Mouse (Mus musculus): ENCODE measurements around the gene Gphb5. TPM values are rescaled to one million over a fixed set of nuclear protein-coding genes. Genes with fewer than 3 reads are reported as not detected.

The Gphb5 gene
- polyA plus RNA-seq, 1 experiment from 2014 or later, result not detected

DNA sequence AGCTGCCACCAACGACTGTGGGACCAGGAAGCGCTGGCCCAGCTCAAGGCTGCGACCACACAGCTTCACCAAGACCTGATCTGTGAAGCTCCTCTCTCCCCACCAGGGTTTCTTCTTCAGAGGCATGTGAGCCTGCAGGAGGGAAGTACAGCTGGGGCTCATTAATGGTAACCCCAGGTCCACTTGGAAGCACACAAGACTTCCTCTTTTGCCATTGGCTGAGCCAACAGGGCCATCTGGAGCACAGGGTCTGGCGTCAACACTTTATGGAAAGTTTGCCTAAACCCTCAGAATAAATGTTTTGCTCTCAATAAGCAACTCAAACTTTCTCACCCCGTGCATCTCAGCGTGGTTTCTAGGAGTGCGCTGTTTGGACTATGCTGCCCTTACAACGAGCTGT is 29.4 kb downstream of the Gphb5 start:
- WGBS, result 74% methylated on average over 8 of the region's 8 CpGs
- Histone ChIP-seq H3K4me3 (replicated peaks; ENCODE audit: low read length) (no peak overlapping the region), H3K9me3 (replicated peaks; ENCODE audit: control insufficient read depth, low read length) (no peaks in the 10 kb centered on the region), H3K4me2 (ENCODE audit: low read depth, low read length) (no peak overlapping the region), H3K27me3 (ENCODE audit: control insufficient read depth, insufficient read depth, low read length) (no peaks in the 10 kb centered on the region), H3K4me1 (ENCODE audit: control insufficient read depth, insufficient read depth, low read length) (no peaks in the 10 kb centered on the region), H3K27ac (ENCODE audit: low read length) (no peak overlapping the region; the same call in 1 of the 2 replicates), H3K36me3 (ENCODE audit: control insufficient read depth, insufficient read depth, low read length) (no peaks in the 10 kb centered on the region), H3K9ac (ENCODE audit: low read length) (no peak overlapping the region)
- no peak for ATAC-seq (ENCODE audit: insufficient read depth, low FRiP score)

DNA sequence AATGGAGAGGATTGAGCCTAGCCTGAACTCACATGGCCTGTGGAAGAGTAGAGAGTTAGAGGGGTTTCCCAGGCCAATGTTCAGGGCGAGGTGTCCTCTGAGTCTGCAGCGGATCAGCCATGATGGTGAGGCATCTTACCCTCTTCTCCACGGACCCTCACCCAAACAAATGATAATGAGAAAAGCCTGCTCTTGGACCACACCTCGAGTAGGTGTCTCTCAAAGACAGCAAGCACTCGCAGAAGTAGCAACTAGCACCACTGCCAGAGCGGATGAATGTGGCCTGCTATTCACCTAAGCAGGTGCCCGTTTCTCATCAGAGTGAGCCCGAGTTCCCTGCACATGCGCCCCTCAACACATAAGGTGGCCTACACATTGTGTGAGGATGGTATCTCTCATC is 29.9 kb downstream of the Gphb5 start:
- Histone ChIP-seq H3K9me3 (replicated peaks; ENCODE audit: control insufficient read depth, low read length) (no peaks in the 10 kb centered on the region), H3K4me3 (replicated peaks; ENCODE audit: low read length) (no peak overlapping the region)
- WGBS, result 91% methylated on average over 9 of the region's 9 CpGs

DNA sequence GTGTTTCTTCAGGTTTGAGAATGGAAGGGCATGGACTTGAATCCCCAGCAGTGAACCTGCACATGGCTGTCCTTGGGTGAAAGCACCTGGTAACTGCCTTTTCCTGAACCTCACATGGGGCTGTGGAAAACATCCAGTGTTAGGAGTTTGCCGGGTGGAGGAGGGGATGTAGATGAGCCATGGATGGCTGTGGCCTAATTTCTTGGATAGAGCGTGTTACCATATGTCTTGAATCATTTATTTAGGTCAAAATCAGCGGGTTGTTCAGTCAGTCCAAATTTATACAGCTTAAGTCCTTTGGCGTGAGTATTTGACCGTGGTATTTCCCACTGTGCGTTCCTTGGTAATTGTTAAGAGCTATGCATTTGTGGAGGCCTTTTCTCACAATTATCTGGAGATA is 40.5 kb downstream of the Gphb5 start:
- H3K9ac ChIP-seq (ENCODE audit: low read length), result no peak overlapping the region
- H3K4me1 ChIP-seq (ENCODE audit: control insufficient read depth, insufficient read depth, low read length), result 0 out of 2 replicates have a peak, but pooled peaks cover 3% of the 10 kb centered on the region
- H3K9me3 ChIP-seq (replicated peaks; ENCODE audit: control insufficient read depth, low read length), result peaks cover 5% of the 10 kb centered on the region; the same call in 1 of the 2 replicates
- H3K4me3 ChIP-seq (replicated peaks; ENCODE audit: low read length), result no peak overlapping the region
- no peak overlapping the region for H3K4me2 ChIP-seq (ENCODE audit: low read depth, low read length)
- ATAC-seq (ENCODE audit: insufficient read depth, low FRiP score), result peak; percentile 25; the same call in 1 of the 2 replicates
- no peaks in the 10 kb centered on the region for H3K36me3 ChIP-seq (ENCODE audit: control insufficient read depth, insufficient read depth, low read length)
- no peaks in the 10 kb centered on the region for H3K27me3 ChIP-seq (ENCODE audit: control insufficient read depth, insufficient read depth, low read length)
- H3K27ac ChIP-seq (ENCODE audit: low read length), result no peak overlapping the region
- 60% methylated on average over 6 of the region's 6 CpGs for WGBS

More for the DNA sequence above, 29.9 kb downstream of the Gphb5 start:
- Histone ChIP-seq H3K36me3 (ENCODE audit: control insufficient read depth, insufficient read depth, low read length) (no peaks in the 10 kb centered on the region), H3K9ac (ENCODE audit: low read length) (no peak overlapping the region), H3K27ac (ENCODE audit: low read length) (no peak overlapping the region; the same call in 1 of the 2 replicates), H3K4me2 (ENCODE audit: low read depth, low read length) (no peak overlapping the region), H3K4me1 (ENCODE audit: control insufficient read depth, insufficient read depth, low read length) (no peaks in the 10 kb centered on the region), H3K27me3 (ENCODE audit: control insufficient read depth, insufficient read depth, low read length) (no peaks in the 10 kb centered on the region)
- ATAC-seq (ENCODE audit: insufficient read depth, low FRiP score), result no peak

DNA sequence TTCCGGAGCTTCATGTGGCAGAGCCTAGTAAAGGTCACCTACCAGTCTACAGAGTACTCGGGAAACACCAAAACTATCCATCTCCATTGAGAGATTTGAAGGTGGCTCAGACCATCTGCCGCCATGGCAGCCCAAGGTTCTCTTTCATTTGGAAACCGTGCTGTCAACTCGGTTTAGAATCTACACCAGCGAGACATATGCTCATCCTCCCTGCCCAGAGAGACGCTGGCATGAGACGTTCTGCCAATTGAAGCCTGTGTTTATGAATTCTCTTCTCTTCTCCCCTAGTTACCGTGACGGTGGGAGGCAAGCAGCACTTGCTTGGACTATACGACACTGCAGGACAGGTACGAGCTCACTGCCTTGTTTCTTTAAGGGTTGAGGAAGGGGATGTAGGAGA is 41.5 kb downstream of the Gphb5 start:
- Histone ChIP-seq H3K36me3 (ENCODE audit: control insufficient read depth, insufficient read depth, low read length) (no peaks in the 10 kb centered on the region), H3K4me3 (replicated peaks; ENCODE audit: low read length) (no peak overlapping the region), H3K4me2 (ENCODE audit: low read depth, low read length) (no peak overlapping the region), H3K4me1 (ENCODE audit: control insufficient read depth, insufficient read depth, low read length) (0 out of 2 replicates have a peak, but pooled peaks cover 3% of the 10 kb centered on the region), H3K9me3 (replicated peaks; ENCODE audit: control insufficient read depth, low read length) (peaks cover 5% of the 10 kb centered on the region; the same call in 1 of the 2 replicates), H3K9ac (ENCODE audit: low read length) (no peak overlapping the region), H3K27me3 (ENCODE audit: control insufficient read depth, insufficient read depth, low read length) (no peaks in the 10 kb centered on the region), H3K27ac (ENCODE audit: low read length) (no peak overlapping the region)
- 87% methylated on average over 12 of the region's 12 CpGs for WGBS
- ATAC-seq (ENCODE audit: insufficient read depth, low FRiP score), result no peak

DNA sequence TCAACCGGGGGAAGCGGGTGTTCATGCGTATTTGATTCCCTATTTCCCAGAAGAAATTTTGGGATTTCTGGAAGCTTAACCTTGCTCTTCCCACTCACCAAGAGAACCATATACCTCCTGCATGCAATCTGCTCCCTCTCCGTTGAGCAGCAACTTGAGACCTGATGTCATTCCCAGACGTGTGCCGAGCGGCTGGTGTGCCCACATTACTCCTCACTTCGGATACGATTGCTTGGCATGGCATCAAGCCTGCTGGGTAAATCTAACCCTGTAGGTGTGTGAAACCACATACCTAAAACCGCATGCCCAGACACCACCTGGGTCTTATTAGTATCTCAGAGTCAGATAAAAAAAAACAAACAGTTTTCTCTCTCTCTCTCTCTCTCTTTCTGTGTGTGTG is 42.1 kb downstream of the Gphb5 start:
- Histone ChIP-seq H3K4me2 (ENCODE audit: low read depth, low read length) (no peak overlapping the region), H3K4me3 (replicated peaks; ENCODE audit: low read length) (no peak overlapping the region), H3K4me1 (ENCODE audit: control insufficient read depth, insufficient read depth, low read length) (0 out of 2 replicates have a peak, but pooled peaks cover 3% of the 10 kb centered on the region), H3K9me3 (replicated peaks; ENCODE audit: control insufficient read depth, low read length) (peaks cover 5% of the 10 kb centered on the region; the same call in 1 of the 2 replicates), H3K27ac (ENCODE audit: low read length) (no peak overlapping the region), H3K36me3 (ENCODE audit: control insufficient read depth, insufficient read depth, low read length) (no peaks in the 10 kb centered on the region), H3K27me3 (ENCODE audit: control insufficient read depth, insufficient read depth, low read length) (no peaks in the 10 kb centered on the region), H3K9ac (ENCODE audit: low read length) (no peak overlapping the region)
- 91% methylated on average over 10 of the region's 10 CpGs for WGBS
- ATAC-seq (ENCODE audit: insufficient read depth, low FRiP score), result no peak

DNA sequence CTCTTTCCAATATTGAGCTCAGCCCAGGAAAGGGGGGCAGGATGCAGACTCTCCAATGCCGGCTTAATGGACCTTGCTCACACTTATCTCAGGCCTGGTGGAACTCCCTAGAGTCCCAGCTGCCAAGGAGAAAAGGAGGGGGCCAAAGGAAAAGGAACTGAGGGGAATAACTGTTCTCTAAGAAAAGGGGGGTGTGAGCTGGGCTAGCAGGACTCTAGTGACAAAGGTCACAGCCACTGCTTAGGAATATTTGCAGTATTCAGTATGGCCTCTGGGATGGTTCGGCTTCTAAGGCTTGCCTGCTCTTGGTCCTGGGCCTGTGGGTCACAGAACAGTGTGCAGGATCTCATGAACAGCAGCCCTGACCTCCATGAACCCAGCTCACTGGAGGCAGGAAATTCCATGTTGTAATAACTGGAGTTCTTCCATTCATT is 47.1 kb downstream of the Gphb5 start:
- Histone ChIP-seq H3K36me3 (ENCODE audit: control insufficient read depth, insufficient read depth, low read length) (no peaks in the 10 kb centered on the region), H3K9ac (ENCODE audit: low read length) (no peak overlapping the region), H3K27me3 (ENCODE audit: control insufficient read depth, insufficient read depth, low read length) (no peaks in the 10 kb centered on the region), H3K4me3 (replicated peaks; ENCODE audit: low read length) (no peak overlapping the region), H3K4me1 (ENCODE audit: control insufficient read depth, insufficient read depth, low read length) (0 out of 2 replicates have a peak, but pooled peaks cover 3% of the 10 kb centered on the region), H3K27ac (ENCODE audit: low read length) (no peak overlapping the region), H3K9me3 (replicated peaks; ENCODE audit: control insufficient read depth, low read length) (no peaks in the 10 kb centered on the region), H3K4me2 (ENCODE audit: low read depth, low read length) (no peak overlapping the region)
- ATAC-seq (ENCODE audit: insufficient read depth, low FRiP score), result peak; percentile 37; the same call in 1 of the 2 replicates
- 56% methylated on average over 2 of the region's 2 CpGs for WGBS

DNA sequence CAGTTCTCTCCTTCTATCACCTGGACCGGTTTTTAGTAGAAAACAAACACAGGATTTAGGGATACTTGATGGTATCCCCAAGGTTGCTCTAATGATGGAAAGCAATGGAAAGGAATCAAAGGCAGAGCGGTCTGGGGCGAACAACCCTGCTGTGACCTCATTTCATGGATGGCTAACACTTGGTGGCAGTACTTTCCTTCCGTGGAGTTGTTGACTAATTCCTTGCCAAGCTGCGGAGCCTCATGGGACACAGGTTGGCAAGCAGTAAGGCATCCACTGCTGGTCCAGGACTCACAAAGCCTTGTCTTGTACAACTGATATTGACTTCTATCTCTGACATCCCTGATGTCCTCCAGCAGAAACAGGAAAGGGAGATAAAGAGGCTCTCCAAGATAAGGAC is 48.1 kb downstream of the Gphb5 start:
- no peak overlapping the region for H3K4me3 ChIP-seq (replicated peaks; ENCODE audit: low read length)
- no peaks in the 10 kb centered on the region for H3K9me3 ChIP-seq (replicated peaks; ENCODE audit: control insufficient read depth, low read length)
- no peak overlapping the region for H3K4me2 ChIP-seq (ENCODE audit: low read depth, low read length)
- no peak overlapping the region for H3K27ac ChIP-seq (ENCODE audit: low read length)
- no peak overlapping the region for H3K9ac ChIP-seq (ENCODE audit: low read length)
- no peak for ATAC-seq (ENCODE audit: insufficient read depth, low FRiP score)
- 84% methylated on average over 5 of the region's 5 CpGs for WGBS
- H3K36me3 ChIP-seq (ENCODE audit: control insufficient read depth, insufficient read depth, low read length), result no peaks in the 10 kb centered on the region
- H3K27me3 ChIP-seq (ENCODE audit: control insufficient read depth, insufficient read depth, low read length), result no peaks in the 10 kb centered on the region
- H3K4me1 ChIP-seq (ENCODE audit: control insufficient read depth, insufficient read depth, low read length), result 0 out of 2 replicates have a peak, but pooled peaks cover 3% of the 10 kb centered on the region

DNA sequence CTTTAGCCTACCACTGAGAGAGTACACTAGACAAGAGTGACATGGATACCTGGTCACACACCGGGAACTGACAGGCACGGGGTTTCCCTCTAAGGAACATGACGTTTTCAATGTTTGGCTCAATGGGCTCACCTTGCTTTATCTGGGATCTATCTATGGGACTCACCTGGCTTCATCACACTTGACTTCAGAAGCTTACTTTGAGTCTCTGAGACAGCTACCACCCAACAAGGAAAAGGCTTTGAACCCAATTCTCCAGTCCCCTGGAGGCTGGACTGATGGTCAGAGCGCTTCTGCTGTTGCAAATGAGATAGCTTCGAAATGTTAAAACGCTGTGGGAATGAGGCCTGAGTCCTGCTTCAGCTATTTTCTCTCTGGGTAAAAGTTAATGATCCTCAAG is 49.2 kb downstream of the Gphb5 start:
- Histone ChIP-seq H3K27ac (ENCODE audit: low read length) (no peak overlapping the region), H3K27me3 (ENCODE audit: control insufficient read depth, insufficient read depth, low read length) (no peaks in the 10 kb centered on the region), H3K9ac (ENCODE audit: low read length) (no peak overlapping the region), H3K4me2 (ENCODE audit: low read depth, low read length) (no peak overlapping the region), H3K4me3 (replicated peaks; ENCODE audit: low read length) (no peak overlapping the region), H3K4me1 (ENCODE audit: control insufficient read depth, insufficient read depth, low read length) (0 out of 2 replicates have a peak, but pooled peaks cover 3% of the 10 kb centered on the region), H3K9me3 (replicated peaks; ENCODE audit: control insufficient read depth, low read length) (no peaks in the 10 kb centered on the region), H3K36me3 (ENCODE audit: control insufficient read depth, insufficient read depth, low read length) (no peaks in the 10 kb centered on the region)
- WGBS, result 93% methylated on average over 6 of the region's 6 CpGs
- no peak for ATAC-seq (ENCODE audit: insufficient read depth, low FRiP score)

DNA sequence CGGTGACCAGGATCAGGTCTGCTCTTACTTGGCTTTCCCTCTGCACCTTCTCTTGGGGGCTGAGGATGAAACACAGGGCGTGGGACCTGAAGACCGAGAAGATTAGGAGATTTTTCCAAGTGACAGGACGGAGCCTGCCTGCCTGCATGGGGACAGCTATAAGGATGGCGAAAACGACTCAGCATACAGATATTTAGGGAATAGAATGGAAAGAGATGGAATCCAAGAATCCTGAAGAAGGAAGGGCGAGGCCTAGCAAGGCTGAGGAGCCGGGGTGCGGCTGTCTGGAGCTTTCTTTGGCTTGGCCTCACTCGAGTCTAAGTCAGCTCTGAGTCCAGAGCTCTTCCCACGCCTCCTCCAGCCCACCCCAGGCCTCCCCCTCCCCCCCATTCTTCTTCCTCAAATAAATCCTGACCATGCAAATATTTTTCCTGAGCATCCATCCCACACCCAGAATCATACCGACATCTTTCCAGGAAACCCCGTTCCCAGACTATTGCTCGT is 50.9 kb downstream of the Gphb5 start:
- H3K4me2 ChIP-seq (ENCODE audit: low read depth, low read length), result no peak overlapping the region
- H3K9me3 ChIP-seq (replicated peaks; ENCODE audit: control insufficient read depth, low read length), result no peaks in the 10 kb centered on the region
- peaks cover 3% of the 10 kb centered on the region; the same call in 1 of the 2 replicates for H3K4me1 ChIP-seq (ENCODE audit: control insufficient read depth, insufficient read depth, low read length)
- no peak overlapping the region for H3K27ac ChIP-seq (ENCODE audit: low read length)
- H3K9ac ChIP-seq (ENCODE audit: low read length), result no peak overlapping the region
- H3K36me3 ChIP-seq (ENCODE audit: control insufficient read depth, insufficient read depth, low read length), result no peaks in the 10 kb centered on the region
- 77% methylated on average over 14 of the region's 14 CpGs for whole genome bisulfite sequencing
- H3K27me3 ChIP-seq (ENCODE audit: control insufficient read depth, insufficient read depth, low read length), result no peaks in the 10 kb centered on the region
- no peak overlapping the region for H3K4me3 ChIP-seq (replicated peaks; ENCODE audit: low read length)
- ATAC-seq (ENCODE audit: insufficient read depth, low FRiP score), result no peak
